Mouse (Mus musculus) liver, embryonic 14.5 days (tissue): Measurements from ENCODE around the gene Cdca8. TPM values are rescaled to one million over a fixed set of nuclear protein-coding genes. Genes with fewer than 3 reads are reported as not detected.

Experiments used
- ATAC-seq: fragments of 200-750 bp; cut with Nextera tagmentation; 2 replicates; pipeline ENCODE4 v1.8.0; 2017; ENCODE audit warnings: moderate number of reproducible peaks, mild to moderate bottlenecking, moderate library complexity; ENCODE audit not compliant: insufficient read depth
- DNase-seq, 3 experiments: peaks; one replicate each; pipeline ENCODE4 v3.0.0-alpha.2; 2012 to 2013; ENCODE audit warnings: low read depth in 3 of 3, low spot score in 3 of 3
- H3K27ac ChIP-seq: fragments of 300-500 bp; sonication (generic); 2 replicates; pipeline ENCODE4 v1.5.1; 2014; ENCODE audit warnings: moderate library complexity, mild to moderate bottlenecking, control low read depth, inconsistent platforms
- H3K27me3 ChIP-seq: fragments of 300-500 bp; sonication (generic); 2 replicates; pipeline ENCODE4 v1.6.1; 2014; ENCODE audit warnings: mild to moderate bottlenecking, low read length, moderate library complexity; ENCODE audit not compliant: control insufficient read depth, insufficient read depth
- H3K36me3 ChIP-seq: fragments of 300-500 bp; sonication (generic); replicated peaks from 2 replicates; pipeline ENCODE4 v1.6.1; 2014; ENCODE audit warnings: low read depth; ENCODE audit not compliant: control insufficient read depth, insufficient read depth
- H3K4me1 ChIP-seq, 2 experiments: fragments of 200-500 bp in 1 of 2; fragments of 300-500 bp in 1 of 2; sonication (generic) in 1 of 2; replicated peaks; 2 replicates each; pipeline ENCODE4 v1.6.1; 2012 to 2014; ENCODE audit warnings: antibody characterized with exemption in 1 of 2, inconsistent platforms in 1 of 2, low read length in 1 of 2; ENCODE audit not compliant: control insufficient read depth in 2 of 2, insufficient read depth in 2 of 2
- H3K4me2 ChIP-seq: fragments of 300-500 bp; sonication (generic); 2 replicates; pipeline ENCODE4 v1.6.1; 2014; ENCODE audit warnings: low read depth, mild to moderate bottlenecking, control low read depth, moderate library complexity
- H3K4me3 ChIP-seq, 2 experiments: fragments of 200-500 bp in 1 of 2; fragments of 300-500 bp in 1 of 2; sonication (generic) in 1 of 2; 2 replicates each; pipeline ENCODE4 v1.5.1; 2012 to 2014; ENCODE audit warnings: low read depth in 2 of 2, low read length in 2 of 2, mild to moderate bottlenecking in 2 of 2, control low read depth in 1 of 2, inconsistent platforms in 1 of 2, moderate library complexity in 1 of 2; ENCODE audit not compliant: insufficient read depth in 1 of 2
- H3K9ac ChIP-seq: fragments of 300-500 bp; sonication (generic); replicated peaks from 2 replicates; pipeline ENCODE4 v1.6.1; 2014; ENCODE audit warnings: mild to moderate bottlenecking, control low read depth, moderate library complexity
- H3K9me3 ChIP-seq: fragments of 300-500 bp; sonication (generic); 2 replicates; pipeline ENCODE4 v1.6.1; 2016; ENCODE audit warnings: low read length, mixed read lengths; ENCODE audit not compliant: control insufficient read depth
- CTCF ChIP-seq: IDR thresholded peaks from 2 replicates; pipeline ENCODE4 v1.5.1; 2016; ENCODE audit warnings: antibody characterized with exemption, low read depth, control low read depth
- EP300 ChIP-seq: IDR thresholded peaks from 2 replicates; pipeline ENCODE4 v1.6.1; 2016; ENCODE audit warnings: antibody characterized with exemption, low read depth
- WGBS: fragments of 180-500 bp; shearing (Covaris S2); extraction: QIAGEN DNeasy Blood & Tissue Kit; methylation state at CpG from one replicate; pipeline ENCODE4 v1.1.7; 2014; ENCODE audit not compliant: insufficient replicate concordance; 5-methylcytosine and 5-hydroxymethylcytosine counted together
- polyA plus RNA-seq, 2 experiments: library from polyadenylated mRNA; depleted of rRNA in 1 of 2; stranded (reverse) in 1 of 2; unstranded in 1 of 2; fragments of >200 nt; fragmentation: Nextera tagmentation in 1 of 2; extraction: Ambion mirVana in 1 of 2; gene quantifications; 2 replicates each; pipeline versions ENCODE4 v1.2.1 to v1.2.3; 2012 to 2014

Cdca8 gene
- polyA plus RNA-seq, 2 experiments, result 61.8 to 91.6 TPM

DNA sequence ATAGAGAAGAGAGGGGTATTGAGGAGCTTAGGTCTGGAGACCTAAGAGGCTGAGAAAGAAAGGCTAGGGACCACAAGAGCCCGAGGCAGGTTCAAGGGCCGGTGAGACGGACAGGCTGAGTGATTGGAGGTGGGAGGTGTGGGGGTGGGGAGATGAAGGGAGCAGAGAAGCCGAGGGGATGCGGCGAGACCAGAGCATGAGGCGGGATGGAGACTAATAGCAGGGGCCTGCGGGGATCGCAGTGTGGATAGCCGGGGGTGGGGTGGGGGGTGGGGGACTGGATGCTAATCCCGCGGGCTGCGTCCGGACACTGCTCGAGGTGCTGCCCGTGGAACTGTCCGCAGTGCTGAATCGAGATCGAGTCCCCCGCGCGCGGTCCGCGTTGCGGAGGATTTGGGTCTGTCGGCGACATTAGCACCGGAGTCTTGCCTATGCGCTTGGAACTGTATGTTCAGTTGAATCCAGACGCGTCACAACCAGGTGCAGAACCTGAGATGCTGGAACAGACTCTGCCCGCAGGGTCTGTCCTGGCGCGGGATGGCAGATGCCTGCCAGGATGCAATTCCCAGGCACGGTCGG, 56.9 kb downstream of the Cdca8 start:
- Histone ChIP-seq H3K4me2 (no peak overlapping the region), H3K9ac (no peak overlapping the region), H3K36me3 (no peaks in the 10 kb centered on the region), H3K27me3 (peaks cover 40% of the 10 kb centered on the region), H3K27ac (no peak overlapping the region), H3K4me3 (no peak overlapping the region), H3K9me3 (no peaks in the 10 kb centered on the region), H3K4me1 (no peaks in the 10 kb centered on the region)
- 2% methylated on average over 37 of the region's 37 CpGs for WGBS
- DNase-seq (no peak), ATAC-seq (no peak)
- no peak for TF ChIP-seq EP300
- TF ChIP-seq CTCF, result no peak

DNA sequence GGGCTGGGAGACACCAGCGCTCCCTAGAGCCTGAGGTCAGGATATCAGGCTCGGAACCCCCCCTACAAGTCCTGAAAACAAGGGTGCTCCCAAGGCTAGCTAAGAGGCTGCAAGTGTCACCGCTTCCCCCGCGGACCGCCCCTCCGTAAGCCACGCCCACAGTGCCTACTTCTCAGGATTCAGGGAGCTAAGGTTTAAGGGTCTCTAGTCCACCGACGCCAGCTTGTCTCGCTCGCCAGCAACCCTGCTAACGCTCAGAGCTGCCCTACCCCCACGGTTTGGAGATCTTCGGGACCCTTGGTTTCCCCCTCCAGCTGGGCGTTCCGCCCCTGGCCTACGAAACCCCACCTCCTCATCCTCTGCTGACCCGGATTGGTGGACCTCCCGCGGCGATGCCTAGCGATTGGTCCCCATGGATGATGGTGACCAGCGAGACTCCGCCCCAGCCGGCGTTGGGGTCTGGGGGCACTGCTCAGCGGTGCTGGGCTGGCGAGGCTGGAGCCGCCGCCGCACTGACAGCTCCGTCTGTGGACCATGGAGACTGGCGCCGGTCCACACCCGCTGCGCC, 57.7 kb downstream of the Cdca8 start:
- H3K4me1 ChIP-seq, result no peaks in the 10 kb centered on the region
- no peak overlapping the region; the same call in 1 of the 2 replicates for H3K4me2 ChIP-seq
- WGBS, result 2% methylated on average over 37 of the region's 37 CpGs
- H3K4me3 ChIP-seq, result no peak overlapping the region
- DNase-seq (no peak), ATAC-seq (no peak)
- H3K27me3 ChIP-seq, result peaks cover 40% of the 10 kb centered on the region
- H3K9ac ChIP-seq, result no peak overlapping the region
- no peak for TF ChIP-seq CTCF
- no peak for TF ChIP-seq EP300
- H3K36me3 ChIP-seq, result no peaks in the 10 kb centered on the region
- no peak overlapping the region for H3K27ac ChIP-seq
- no peaks in the 10 kb centered on the region for H3K9me3 ChIP-seq

DNA sequence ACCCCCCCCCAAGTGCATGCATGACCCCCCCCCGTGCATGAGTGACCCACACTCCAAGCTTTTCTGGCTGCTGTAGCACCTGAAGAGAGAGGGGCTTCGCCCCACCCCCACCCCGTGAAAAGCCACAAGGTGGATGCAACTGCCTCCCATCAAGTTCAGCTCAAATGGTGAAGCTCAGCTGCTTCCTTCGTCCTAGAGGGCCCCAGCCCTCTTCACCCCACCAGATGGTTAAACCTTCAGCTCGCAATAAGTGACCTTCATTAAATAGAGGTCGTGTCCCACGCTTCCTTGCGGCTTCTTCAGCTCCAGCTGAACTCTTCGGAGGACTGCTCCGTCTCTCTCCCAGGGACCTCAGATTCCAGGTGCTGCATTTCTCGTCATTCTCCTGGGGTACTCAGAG, 58.5 kb downstream of the Cdca8 start, which contains the start of gene Epha10:
Epha10 (plus strand) TSS at position 301 of the 400 bp plus-strand sequence.
- H3K4me3 ChIP-seq, result no peak within 1 kb of the TSS
- no peak within 1 kb of the TSS for H3K9ac ChIP-seq
- H3K27ac ChIP-seq, result no peak within 1 kb of the TSS
- H3K9me3 ChIP-seq, result no peaks in the 10 kb centered on the region
- WGBS, result 6% methylated on average over 11 of the region's 11 CpGs
- no peaks in the 10 kb centered on the region for H3K4me1 ChIP-seq
- peaks cover 38% of the 10 kb centered on the region for H3K27me3 ChIP-seq
- ATAC-seq, result no peak
- no peaks in the 10 kb centered on the region for H3K36me3 ChIP-seq
- TF ChIP-seq CTCF (no peak), EP300 (no peak)
- H3K4me2 ChIP-seq, result no peak within 1 kb of the TSS; the same call in 1 of the 2 replicates
- DNase-seq, result no peak

DNA sequence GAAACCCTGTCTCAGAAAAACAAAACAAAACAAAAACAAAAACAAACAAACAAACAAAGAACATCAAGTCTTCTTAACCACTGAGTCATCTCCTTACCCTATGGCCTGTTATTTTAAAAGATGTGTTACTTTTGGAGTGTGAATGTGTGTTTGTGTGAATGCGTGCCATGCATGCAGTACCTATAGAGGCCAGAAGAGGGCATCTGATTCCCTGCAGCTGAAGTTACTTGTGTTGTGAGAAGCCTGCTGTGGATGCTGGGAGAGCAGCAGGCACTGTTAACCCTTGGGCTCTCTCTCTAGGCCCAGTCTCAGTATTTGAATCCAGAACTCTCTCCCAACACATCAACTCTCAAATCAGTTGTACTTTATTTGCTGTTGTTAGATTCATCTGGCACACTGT, 66.4 kb downstream of the Cdca8 start:
- Histone ChIP-seq H3K27ac (no peak overlapping the region), H3K27me3 (no peaks in the 10 kb centered on the region), H3K4me1 (no peaks in the 10 kb centered on the region), H3K9me3 (no peaks in the 10 kb centered on the region), H3K9ac (no peak overlapping the region), H3K4me3 (no peak overlapping the region), H3K36me3 (no peaks in the 10 kb centered on the region), H3K4me2 (no peak overlapping the region)
- no peak for ATAC-seq
- TF ChIP-seq EP300 (no peak), CTCF (peak; percentile 59)
- no peak for DNase-seq
- WGBS, result 93% methylated on average over 1 of the region's 1 CpGs

Other genes with a start within 250 kb of the Cdca8 start
- gene Utp11, start 245.7 kb downstream of the Cdca8 start, polyA plus RNA-seq (2012; rRNA removed), result 7.5 and 16.4 TPM in 2 replicates
- gene Utp11, start 245.7 kb downstream of the Cdca8 start, polyA plus RNA-seq (2014; fragmentation: Nextera tagmentation; extraction: Ambion mirVana), result 20.8 and 22.4 TPM in 2 replicates
- 2.8 TPM in 2 replicates for gene Fhl3, start 238.6 kb downstream of the Cdca8 start, polyA plus RNA-seq (2012; rRNA removed)
- 2.7 and 2.9 TPM in 2 replicates for gene Fhl3, start 238.6 kb downstream of the Cdca8 start, polyA plus RNA-seq (2014; fragmentation: Nextera tagmentation; extraction: Ambion mirVana)
- gene Sf3a3, start 224.5 kb downstream of the Cdca8 start, polyA plus RNA-seq (2012; rRNA removed), result 21.2 and 42.1 TPM in 2 replicates
- gene Sf3a3, start 224.5 kb downstream of the Cdca8 start, polyA plus RNA-seq (2014; fragmentation: Nextera tagmentation; extraction: Ambion mirVana), result 59.2 and 63.6 TPM in 2 replicates
- 36.6 and 40.3 TPM in 2 replicates for gene Inpp5b, start 197.5 kb downstream of the Cdca8 start, polyA plus RNA-seq (2012; rRNA removed)
- gene Inpp5b, start 197.5 kb downstream of the Cdca8 start, polyA plus RNA-seq (2014; fragmentation: Nextera tagmentation; extraction: Ambion mirVana), result 36.7 and 40.0 TPM in 2 replicates
- 4.3 and 7.1 TPM in 2 replicates for gene Mtf1, start 137.2 kb downstream of the Cdca8 start, polyA plus RNA-seq (2012; rRNA removed)
- 10.9 and 15.2 TPM in 2 replicates for gene Mtf1, start 137.2 kb downstream of the Cdca8 start, polyA plus RNA-seq (2014; fragmentation: Nextera tagmentation; extraction: Ambion mirVana)
- gene Yrdc, start 88.6 kb downstream of the Cdca8 start, polyA plus RNA-seq (2012; rRNA removed), result 19.0 and 20.9 TPM in 2 replicates
- gene Yrdc, start 88.6 kb downstream of the Cdca8 start, polyA plus RNA-seq (2014; fragmentation: Nextera tagmentation; extraction: Ambion mirVana), result 21.7 and 21.9 TPM in 2 replicates
- gene 1110065P20Rik, start 88.1 kb downstream of the Cdca8 start, polyA plus RNA-seq (2012; rRNA removed), result 10.6 and 11.9 TPM in 2 replicates
- gene 1110065P20Rik, start 88.1 kb downstream of the Cdca8 start, polyA plus RNA-seq (2014; fragmentation: Nextera tagmentation; extraction: Ambion mirVana), result 15.2 and 15.4 TPM in 2 replicates
- 0.06 and 0.08 TPM in 2 replicates for gene Maneal, start 77.1 kb downstream of the Cdca8 start, polyA plus RNA-seq (2012; rRNA removed)
- gene Maneal, start 77.1 kb downstream of the Cdca8 start, polyA plus RNA-seq (2014; fragmentation: Nextera tagmentation; extraction: Ambion mirVana), result 0.06 TPM in 1 of 2 replicates, not detected in the other
- not detected in 2 replicates for gene Epha10, start 58.4 kb downstream of the Cdca8 start, polyA plus RNA-seq (2012; rRNA removed)
- gene Epha10, start 58.4 kb downstream of the Cdca8 start, polyA plus RNA-seq (2014; fragmentation: Nextera tagmentation; extraction: Ambion mirVana), result not detected in 2 replicates
- 5.8 and 5.9 TPM in 2 replicates for gene 9930104L06Rik, start 2.3 kb downstream of the Cdca8 start, polyA plus RNA-seq (2012; rRNA removed)
- 0.94 and 1.5 TPM in 2 replicates for gene 9930104L06Rik, start 2.3 kb downstream of the Cdca8 start, polyA plus RNA-seq (2014; fragmentation: Nextera tagmentation; extraction: Ambion mirVana)
- 0.68 and 0.69 TPM in 2 replicates for gene Rspo1, start 47.1 kb upstream of the Cdca8 start, polyA plus RNA-seq (2012; rRNA removed)
- gene Rspo1, start 47.1 kb upstream of the Cdca8 start, polyA plus RNA-seq (2014; fragmentation: Nextera tagmentation; extraction: Ambion mirVana), result 0.42 and 0.51 TPM in 2 replicates
- 11.7 and 26.7 TPM in 2 replicates for gene Gnl2, start 77.3 kb upstream of the Cdca8 start, polyA plus RNA-seq (2012; rRNA removed)
- gene Gnl2, start 77.3 kb upstream of the Cdca8 start, polyA plus RNA-seq (2014; fragmentation: Nextera tagmentation; extraction: Ambion mirVana), result 35.9 and 39.5 TPM in 2 replicates
- gene Dnali1, start 126.4 kb upstream of the Cdca8 start, polyA plus RNA-seq (2012; rRNA removed), result 0.02 TPM in 1 of 2 replicates, not detected in the other
- gene Dnali1, start 126.4 kb upstream of the Cdca8 start, polyA plus RNA-seq (2014; fragmentation: Nextera tagmentation; extraction: Ambion mirVana), result 0.10 TPM in 1 of 2 replicates, not detected in the other
- gene Snip1, start 127.4 kb upstream of the Cdca8 start, polyA plus RNA-seq (2012; rRNA removed), result 7.5 and 8.5 TPM in 2 replicates
- gene Snip1, start 127.4 kb upstream of the Cdca8 start, polyA plus RNA-seq (2014; fragmentation: Nextera tagmentation; extraction: Ambion mirVana), result 13.5 and 15.9 TPM in 2 replicates
- gene Meaf6, start 145.8 kb upstream of the Cdca8 start, polyA plus RNA-seq (2012; rRNA removed), result 9.0 and 13.5 TPM in 2 replicates
- gene Meaf6, start 145.8 kb upstream of the Cdca8 start, polyA plus RNA-seq (2014; fragmentation: Nextera tagmentation; extraction: Ambion mirVana), result 23.0 and 25.7 TPM in 2 replicates
- 0.79 and 0.83 TPM in 2 replicates for gene Zc3h12a, start 188.5 kb upstream of the Cdca8 start, polyA plus RNA-seq (2012; rRNA removed)
- gene Zc3h12a, start 188.5 kb upstream of the Cdca8 start, polyA plus RNA-seq (2014; fragmentation: Nextera tagmentation; extraction: Ambion mirVana), result 0.37 and 0.39 TPM in 2 replicates